Mouse (Mus musculus) neural tube, embryonic 12.5 days (tissue): ENCODE results near the gene Pdia2. TPM values are rescaled to one million over a fixed set of nuclear protein-coding genes. Genes with fewer than 3 reads are reported as not detected.

Source experiments
- ATAC-seq: fragments of 200-750 bp; cut with Nextera tagmentation; 2 replicates; pipeline ENCODE4 v1.8.0; 2017; ENCODE audit warnings: low read depth, mild to moderate bottlenecking, moderate TSS enrichment, moderate library complexity; ENCODE audit not compliant: low FRiP score
- H3K27ac ChIP-seq: fragments of 300-500 bp; sonication (generic); 2 replicates; pipeline ENCODE4 v1.5.1; 2016
- H3K27me3 ChIP-seq: fragments of 300-500 bp; sonication (generic); replicated peaks from 2 replicates; pipeline ENCODE4 v1.6.1; 2016; ENCODE audit warnings: mild to moderate bottlenecking
- H3K36me3 ChIP-seq: fragments of 300-500 bp; sonication (generic); 2 replicates; pipeline ENCODE4 v1.6.1; 2016; ENCODE audit warnings: mild to moderate bottlenecking
- H3K4me1 ChIP-seq: fragments of 300-500 bp; sonication (generic); 2 replicates; pipeline ENCODE4 v1.6.1; 2016
- H3K4me2 ChIP-seq: fragments of 300-500 bp; sonication (generic); replicated peaks from 2 replicates; pipeline ENCODE4 v1.6.1; 2016; ENCODE audit warnings: mild to moderate bottlenecking
- H3K4me3 ChIP-seq: fragments of 300-500 bp; sonication (generic); 2 replicates; pipeline ENCODE4 v1.5.1; 2016
- H3K9ac ChIP-seq: fragments of 300-500 bp; sonication (generic); 2 replicates; pipeline ENCODE4 v1.6.1; 2016; ENCODE audit warnings: mild to moderate bottlenecking
- H3K9me3 ChIP-seq: fragments of 300-500 bp; sonication (generic); 2 replicates; pipeline ENCODE4 v1.6.1; 2016; ENCODE audit warnings: mild to moderate bottlenecking
- WGBS: fragments of 180-500 bp; shearing (Covaris S2); methylation state at CpG from one replicate; pipeline ENCODE4 v1.1.7; 2016; 5-methylcytosine and 5-hydroxymethylcytosine counted together
- polyA plus RNA-seq: library from polyadenylated mRNA; unstranded; fragments of >200 nt; fragmentation: Nextera tagmentation; extraction: Ambion mirVana; gene quantifications from 2 replicates; pipeline ENCODE4 v1.2.1, GENCODE M21; 2016

Pdia2 gene
- polyA plus RNA-seq, 1 experiment from 2014 or later, result 0.60 TPM

DNA sequence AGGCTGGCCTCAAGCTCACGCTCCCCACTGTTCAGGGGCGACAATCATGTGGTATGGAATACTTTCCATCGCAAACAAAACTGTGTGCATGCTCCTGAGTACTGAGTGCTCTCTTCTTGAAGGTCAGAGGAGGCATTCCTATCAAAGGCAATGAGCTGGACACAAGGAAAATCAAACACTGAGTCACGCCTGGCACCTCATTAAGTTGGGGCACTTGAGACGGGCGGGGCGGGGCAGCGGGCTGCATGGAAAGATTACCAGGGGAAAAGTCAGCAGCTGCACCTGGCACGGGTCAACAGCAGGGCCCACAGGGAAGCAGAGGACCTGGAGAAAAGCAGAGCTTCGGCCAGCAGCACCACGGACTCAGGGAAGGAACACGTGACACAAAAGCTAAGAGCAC is 26.3 kb upstream of the Pdia2 start:
- no peak overlapping the region for H3K4me3 ChIP-seq

DNA sequence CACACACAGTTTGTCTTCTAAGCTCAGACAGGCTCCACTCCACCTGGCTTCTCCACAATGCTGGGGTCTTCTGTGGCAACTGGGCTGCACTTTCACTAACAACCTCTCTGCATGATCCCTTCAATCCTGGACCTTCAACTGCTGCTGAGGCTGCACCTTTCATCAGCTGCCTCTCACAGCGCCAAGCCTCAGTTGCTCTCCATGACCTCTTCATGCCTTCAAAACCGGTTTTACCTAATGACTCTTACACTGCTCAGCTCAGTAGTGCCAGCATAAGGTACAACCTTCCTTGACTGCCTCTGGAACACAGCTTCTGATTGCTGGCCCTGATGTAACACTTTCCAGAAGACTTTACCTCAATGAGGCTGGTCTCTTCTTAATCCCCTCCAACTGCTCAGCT is 22.6 kb upstream of the Pdia2 start:
- Histone ChIP-seq H3K4me1 (no peaks in the 10 kb centered on the region), H3K36me3 (no peaks in the 10 kb centered on the region; the same call in 1 of the 2 replicates), H3K27ac (no peak overlapping the region), H3K9ac (no peak overlapping the region), H3K9me3 (no peaks in the 10 kb centered on the region), H3K4me3 (no peak overlapping the region), H3K4me2 (no peak overlapping the region), H3K27me3 (no peaks in the 10 kb centered on the region)
- WGBS, result 74% methylated on average over 2 of the region's 2 CpGs
- no peak for ATAC-seq

More for the DNA sequence above, 26.3 kb upstream of the Pdia2 start:
- ATAC-seq, result no peak
- Histone ChIP-seq H3K27ac (no peak overlapping the region), H3K9ac (no peak overlapping the region), H3K4me1 (no peaks in the 10 kb centered on the region), H3K9me3 (no peaks in the 10 kb centered on the region), H3K27me3 (no peaks in the 10 kb centered on the region), H3K36me3 (no peaks in the 10 kb centered on the region), H3K4me2 (no peak overlapping the region)
- 87% methylated on average over 12 of the region's 12 CpGs for WGBS

DNA sequence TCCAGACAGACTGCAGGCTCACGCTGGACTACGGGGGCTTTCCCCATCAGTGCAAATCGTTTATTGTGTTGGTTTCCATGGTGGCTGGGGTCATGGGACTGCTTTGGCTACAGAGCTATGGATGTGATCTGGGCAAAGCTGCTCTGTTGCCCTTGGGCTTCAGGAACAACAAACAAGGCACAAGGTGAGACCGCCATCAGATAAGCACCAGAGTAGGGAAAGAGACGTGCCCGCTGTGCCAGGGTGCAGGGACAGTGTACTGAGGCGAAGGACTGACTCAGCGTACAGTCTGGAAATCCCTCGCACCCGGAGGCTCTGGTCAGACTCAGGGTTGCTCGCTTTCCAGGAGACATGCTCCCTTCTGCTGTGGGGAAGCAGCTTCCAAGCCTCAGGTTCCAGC is 13.8 kb upstream of the Pdia2 start:
- Histone ChIP-seq H3K9ac (no peak overlapping the region), H3K4me2 (no peak overlapping the region), H3K4me1 (no peaks in the 10 kb centered on the region), H3K27ac (no peak overlapping the region), H3K4me3 (no peak overlapping the region), H3K36me3 (peaks cover 5% of the 10 kb centered on the region; the same call in 1 of the 2 replicates), H3K9me3 (no peaks in the 10 kb centered on the region), H3K27me3 (no peaks in the 10 kb centered on the region)
- ATAC-seq, result no peak
- 87% methylated on average over 11 of the region's 11 CpGs for WGBS

DNA sequence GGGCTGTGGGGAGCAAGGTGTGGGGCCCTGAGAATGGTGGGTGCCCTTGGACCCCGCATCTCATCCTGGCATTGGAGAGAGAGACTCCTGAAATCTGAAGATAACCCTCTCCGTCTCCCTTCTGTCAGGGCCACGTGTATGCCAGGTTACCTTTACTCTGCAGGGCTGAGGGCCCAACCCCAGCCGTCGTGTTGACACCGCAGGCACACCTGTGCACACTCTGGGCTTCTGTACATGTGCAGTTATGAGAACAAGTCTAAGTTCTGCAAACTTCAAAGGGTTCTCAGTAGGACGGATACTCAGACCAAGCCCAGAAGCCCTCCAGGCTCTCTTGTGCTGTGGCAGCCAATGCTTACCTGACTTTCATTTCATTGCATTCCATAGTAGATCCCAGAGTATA is 13.4 kb upstream of the Pdia2 start:
- ATAC-seq, result no peak
- 88% methylated on average over 7 of the region's 7 CpGs for WGBS
- Histone ChIP-seq H3K4me1 (no peaks in the 10 kb centered on the region), H3K9me3 (no peaks in the 10 kb centered on the region), H3K36me3 (peaks cover 5% of the 10 kb centered on the region; the same call in 1 of the 2 replicates), H3K9ac (no peak overlapping the region), H3K27ac (no peak overlapping the region), H3K4me2 (no peak overlapping the region), H3K4me3 (no peak overlapping the region), H3K27me3 (no peaks in the 10 kb centered on the region)

DNA sequence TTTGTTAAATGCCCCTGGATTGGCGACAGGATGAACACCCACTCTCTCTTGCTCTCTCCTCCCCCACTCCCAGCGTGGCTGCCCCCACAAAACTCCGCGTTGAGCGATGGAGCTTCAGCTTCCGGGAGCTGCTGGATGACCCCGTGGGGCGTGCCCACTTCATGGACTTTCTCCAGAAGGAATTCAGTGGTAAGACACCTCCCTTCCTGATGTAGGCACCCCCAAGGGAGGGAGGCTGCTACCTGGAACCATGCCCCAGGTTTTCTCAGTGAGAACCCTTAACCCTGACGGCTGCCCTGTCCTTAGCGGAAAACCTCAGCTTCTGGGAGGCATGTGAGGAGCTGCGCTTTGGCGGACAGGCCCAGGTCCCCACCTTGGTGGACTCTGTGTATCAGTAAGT is 8.8 kb upstream of the Pdia2 start, which contains the start of gene Arhgdig:
TSS of gene Arhgdig (minus strand) at position 101 of the 400 bp plus-strand sequence.
- ATAC-seq, result no peak
- no peak within 1 kb of the TSS for H3K27ac ChIP-seq
- no peak within 1 kb of the TSS for H3K4me3 ChIP-seq
- H3K9me3 ChIP-seq, result no peaks in the 10 kb centered on the region
- H3K9ac ChIP-seq, result no peak within 1 kb of the TSS
- peaks cover 9% of the 10 kb centered on the region for H3K4me1 ChIP-seq
- no peak within 1 kb of the TSS for H3K4me2 ChIP-seq
- 92% methylated on average over 12 of the region's 12 CpGs for WGBS
- H3K36me3 ChIP-seq, result no peaks in the 10 kb centered on the region
- peaks cover 23% of the 10 kb centered on the region for H3K27me3 ChIP-seq

DNA sequence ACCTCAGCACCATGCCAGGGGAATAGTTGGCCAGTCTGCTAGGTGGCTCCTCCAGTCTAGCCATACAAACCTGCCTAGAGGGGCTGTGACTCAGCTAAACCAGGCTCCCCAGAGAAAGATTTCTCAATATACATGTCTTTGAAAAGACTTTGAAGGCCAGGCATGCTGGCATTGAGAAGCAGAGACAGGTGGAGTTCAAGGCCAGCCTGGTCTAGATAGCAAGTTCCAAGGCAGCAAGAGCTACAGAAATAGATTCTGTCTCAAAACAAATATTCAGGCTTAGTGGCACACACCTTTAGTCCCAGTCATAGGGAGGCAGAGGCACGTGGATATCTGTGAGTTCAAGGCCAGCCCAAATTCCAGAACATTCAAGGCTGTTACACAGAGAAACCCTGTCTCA is 7.5 kb upstream of the Pdia2 start:
- no peak overlapping the region for H3K4me2 ChIP-seq
- H3K9me3 ChIP-seq, result no peaks in the 10 kb centered on the region
- H3K27me3 ChIP-seq, result peaks cover 36% of the 10 kb centered on the region
- H3K36me3 ChIP-seq, result no peaks in the 10 kb centered on the region
- no peak for ATAC-seq
- WGBS, result 71% methylated on average over 1 of the region's 1 CpGs
- no peak overlapping the region for H3K9ac ChIP-seq
- peaks cover 10% of the 10 kb centered on the region for H3K4me1 ChIP-seq
- H3K4me3 ChIP-seq, result no peak overlapping the region
- no peak overlapping the region for H3K27ac ChIP-seq

DNA sequence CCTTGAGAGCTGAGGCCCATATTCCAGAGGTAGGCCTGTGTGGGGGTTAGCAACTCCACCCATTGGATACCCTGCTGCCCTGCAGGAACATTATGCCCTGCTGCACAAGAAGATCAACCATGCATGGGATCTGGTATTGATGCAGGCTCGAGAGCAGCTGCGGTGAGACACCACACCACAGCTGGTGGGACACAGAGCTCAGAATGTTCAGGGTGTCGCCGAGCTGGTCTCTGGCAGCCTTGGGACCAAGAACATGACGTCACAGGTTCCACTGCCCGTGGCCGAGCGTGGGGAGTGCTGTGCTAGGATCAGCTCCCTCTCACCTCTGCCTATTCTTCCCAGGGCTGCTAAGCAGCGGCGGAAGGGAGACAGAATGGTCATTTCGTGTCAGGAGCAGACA is 5.9 kb upstream of the Pdia2 start:
- no peaks in the 10 kb centered on the region for H3K36me3 ChIP-seq
- H3K27me3 ChIP-seq, result peaks cover 51% of the 10 kb centered on the region
- H3K4me3 ChIP-seq, result no peak overlapping the region
- no peaks in the 10 kb centered on the region for H3K9me3 ChIP-seq
- H3K4me2 ChIP-seq, result no peak overlapping the region
- no peak overlapping the region for H3K27ac ChIP-seq
- peaks cover 18% of the 10 kb centered on the region for H3K4me1 ChIP-seq
- 36% methylated on average over 11 of the region's 11 CpGs for WGBS
- ATAC-seq, result no peak
- no peak overlapping the region for H3K9ac ChIP-seq

DNA sequence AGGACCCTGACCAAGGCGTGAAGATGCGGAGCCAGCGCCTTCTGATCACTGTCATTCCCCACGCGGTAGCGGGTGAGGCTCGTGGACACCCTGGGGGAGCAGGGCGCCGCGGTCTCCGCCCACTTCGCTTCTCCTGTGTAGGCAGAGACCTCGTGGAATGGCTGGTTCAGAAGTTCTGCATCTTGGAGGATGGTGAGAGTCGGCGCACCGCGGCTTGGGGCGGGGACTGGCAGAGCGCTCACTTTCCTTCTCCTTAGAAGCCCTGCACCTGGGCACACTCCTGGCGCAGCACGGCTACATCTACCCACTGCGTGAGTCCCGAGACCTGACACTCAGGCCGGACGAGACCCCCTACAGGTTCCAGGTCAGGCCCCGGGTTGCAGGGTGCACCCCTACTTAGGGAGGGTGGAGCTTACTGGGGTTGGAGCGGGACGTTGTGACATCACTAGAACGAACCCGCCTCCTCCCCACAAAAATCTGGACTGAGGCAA is 4.5 kb upstream of the Pdia2 start:
- Histone ChIP-seq H3K4me2 (peak overlapping the region; percentile 55), H3K4me1 (peaks cover 18% of the 10 kb centered on the region), H3K9me3 (no peaks in the 10 kb centered on the region), H3K27me3 (peaks cover 63% of the 10 kb centered on the region), H3K9ac (peak overlapping the region; percentile 30; the same call in 1 of the 2 replicates), H3K27ac (no peak overlapping the region), H3K4me3 (peak overlapping the region; percentile 30), H3K36me3 (no peaks in the 10 kb centered on the region)
- ATAC-seq, result no peak; the same call in 1 of the 2 replicates
- 1% methylated on average over 30 of the region's 30 CpGs for WGBS

DNA sequence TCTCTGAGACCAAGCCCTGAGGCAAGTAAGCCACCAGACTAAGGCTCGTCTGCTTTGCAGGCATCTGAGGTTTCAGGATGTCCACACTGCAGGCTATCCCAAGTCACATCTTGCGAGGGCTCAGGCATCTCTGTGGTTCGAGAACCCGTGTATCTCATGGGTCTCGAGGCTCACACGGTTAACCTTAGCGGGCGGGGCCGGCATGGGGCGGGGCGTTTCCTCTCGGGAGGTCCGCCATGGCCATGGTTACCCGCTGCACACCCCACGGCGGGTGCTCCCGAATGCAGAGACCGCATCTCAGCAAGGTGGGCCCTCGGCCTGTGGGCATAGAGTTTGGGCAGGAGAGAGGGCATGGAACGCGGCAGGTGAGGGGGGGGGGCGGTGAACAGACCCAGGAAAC is 3.9 kb upstream of the Pdia2 start, which contains the start of gene Rgs11:
TSS of gene Rgs11 (plus strand) at position 215 of the 400 bp plus-strand sequence.
- no peak within 1 kb of the TSS for H3K27ac ChIP-seq

DNA sequence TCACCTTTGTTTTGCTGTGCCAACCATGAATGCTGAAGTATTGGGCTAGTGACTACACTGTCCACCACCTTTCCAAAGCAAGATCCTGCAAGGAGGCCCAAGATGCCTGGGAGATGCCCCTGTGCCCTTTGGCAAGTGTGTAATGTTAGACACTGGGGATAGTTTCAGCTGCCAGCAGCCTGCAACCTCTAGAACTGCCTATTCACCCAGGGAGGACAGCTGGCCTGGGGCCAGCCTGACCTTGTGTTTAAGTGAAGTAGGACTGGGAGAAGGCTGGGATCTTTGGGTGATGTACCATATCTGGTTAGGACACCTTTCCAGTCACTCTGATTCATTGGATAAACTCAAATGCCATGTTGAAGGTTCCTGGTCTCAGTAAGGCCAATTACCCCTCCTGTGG is 3.1 kb upstream of the Pdia2 start:
- Histone ChIP-seq H3K4me2 (no peak overlapping the region), H3K4me1 (peaks cover 18% of the 10 kb centered on the region), H3K4me3 (no peak overlapping the region), H3K36me3 (peaks cover 10% of the 10 kb centered on the region), H3K9ac (no peak overlapping the region), H3K27ac (no peak overlapping the region), H3K9me3 (no peaks in the 10 kb centered on the region), H3K27me3 (peaks cover 63% of the 10 kb centered on the region)
- no peak for ATAC-seq

More for the DNA sequence above, 3.9 kb upstream of the Pdia2 start, which contains the start of gene Rgs11:
- H3K36me3 ChIP-seq, result 0 out of 2 replicates have a peak, but pooled peaks cover 4% of the 10 kb centered on the region
- H3K27me3 ChIP-seq, result peaks cover 63% of the 10 kb centered on the region
- 2% methylated on average over 22 of the region's 22 CpGs for WGBS
- peaks cover 18% of the 10 kb centered on the region for H3K4me1 ChIP-seq
- peak within 1 kb of the TSS; percentile 30; the same call in 1 of the 2 replicates for H3K9ac ChIP-seq
- H3K4me3 ChIP-seq, result peak within 1 kb of the TSS; percentile 30
- H3K9me3 ChIP-seq, result no peaks in the 10 kb centered on the region
- ATAC-seq, result no peak
- H3K4me2 ChIP-seq, result peak within 1 kb of the TSS; percentile 95

DNA sequence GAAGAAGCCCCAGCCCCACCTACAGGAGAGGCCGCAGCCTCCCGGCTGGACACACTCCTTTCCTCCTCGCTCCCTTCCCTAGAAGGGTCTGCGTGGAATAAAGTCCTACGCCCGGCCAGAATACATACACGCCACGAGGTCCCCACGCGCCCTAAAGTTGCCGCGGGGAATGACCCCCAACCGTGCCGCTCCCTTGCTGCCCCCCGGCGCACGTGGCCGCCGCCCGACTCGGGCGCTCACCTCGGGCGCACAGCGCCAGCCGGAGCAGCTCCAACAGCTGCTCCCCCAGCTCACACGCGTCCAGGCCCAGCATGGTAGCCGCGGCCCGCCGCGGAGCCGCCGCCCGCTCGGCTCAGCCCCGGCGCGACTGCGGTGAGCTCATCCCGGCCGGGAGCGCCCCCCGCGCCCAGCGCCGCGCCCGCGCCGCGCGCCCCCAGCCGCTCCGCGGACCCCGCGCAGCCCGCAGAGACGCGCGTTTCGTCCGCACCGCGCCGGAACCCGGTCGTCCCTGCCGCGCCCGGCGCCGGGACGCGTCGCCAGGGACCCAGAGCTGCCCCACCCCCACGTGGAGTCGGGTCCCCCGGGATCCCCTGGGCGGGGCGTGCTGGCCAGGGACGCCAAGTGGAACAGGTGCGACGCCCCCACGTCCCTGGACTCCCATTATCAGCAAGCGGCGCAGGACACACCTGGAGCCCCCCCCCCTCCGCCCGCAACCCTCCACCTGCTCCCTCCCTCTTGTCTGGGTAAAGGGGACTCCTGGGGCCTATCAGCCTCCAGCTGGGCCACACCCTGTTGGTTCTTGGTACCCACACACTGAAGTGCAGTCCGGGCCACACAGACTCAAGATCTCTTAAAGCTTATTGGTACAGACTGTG is 2.2 kb upstream of the Pdia2 start:
- peaks cover 18% of the 10 kb centered on the region for H3K4me1 ChIP-seq
- H3K27ac ChIP-seq, result no peak overlapping the region
- H3K27me3 ChIP-seq, result peaks cover 63% of the 10 kb centered on the region
- ATAC-seq, result peak; percentile 43; the same call in 1 of the 2 replicates
- peak overlapping the region; percentile 60 for H3K9ac ChIP-seq
- peaks cover 19% of the 10 kb centered on the region for H3K36me3 ChIP-seq
- H3K9me3 ChIP-seq, result no peaks in the 10 kb centered on the region
- H3K4me3 ChIP-seq, result peak overlapping the region; percentile 50
- under 1% methylated on average over 91 of the region's 92 CpGs for WGBS
- H3K4me2 ChIP-seq, result peak overlapping the region; percentile 95

DNA sequence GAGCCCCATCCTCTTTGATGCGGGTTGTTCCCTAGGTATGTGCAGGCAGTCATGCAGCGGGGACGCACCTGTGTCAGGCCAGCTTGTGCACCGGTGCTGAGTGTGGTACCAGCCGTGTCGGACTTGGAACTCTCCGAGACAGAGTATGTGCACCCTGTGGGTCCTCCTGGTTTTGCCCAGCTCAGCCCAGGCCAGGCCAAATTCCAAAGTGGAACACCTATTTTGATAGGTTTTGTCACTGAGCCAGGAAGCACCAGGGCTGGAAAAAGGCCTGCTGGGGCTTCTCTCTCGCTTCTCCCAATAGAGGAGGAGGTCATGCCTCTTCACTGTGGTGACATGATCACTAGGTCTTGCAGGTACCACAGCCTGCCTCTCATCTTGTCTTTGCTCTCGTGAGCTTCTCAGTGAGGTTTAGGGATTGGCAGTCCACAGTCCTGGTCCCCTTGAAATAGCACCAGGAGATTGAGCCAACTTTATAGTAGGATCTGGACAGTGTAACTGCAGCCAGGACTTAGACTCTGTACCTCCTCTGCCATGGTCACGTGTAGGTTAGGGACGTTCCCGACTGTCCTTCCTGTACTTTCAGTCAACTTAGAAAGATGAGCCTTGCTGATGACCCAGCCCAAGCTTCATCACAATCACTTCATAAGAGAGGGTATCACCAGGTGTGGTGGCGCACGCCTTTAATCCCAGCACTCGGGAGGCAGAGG is 6.3 kb downstream of the Pdia2 start:
- no peak overlapping the region for H3K9ac ChIP-seq
- H3K4me1 ChIP-seq, result no peaks in the 10 kb centered on the region
- no peak overlapping the region for H3K27ac ChIP-seq
- WGBS, result 97% methylated on average over 15 of the region's 15 CpGs
- no peak overlapping the region for H3K4me3 ChIP-seq
- ATAC-seq, result no peak
- H3K4me2 ChIP-seq, result no peak overlapping the region
- no peaks in the 10 kb centered on the region for H3K9me3 ChIP-seq
- peaks cover 94% of the 10 kb centered on the region for H3K36me3 ChIP-seq
- no peaks in the 10 kb centered on the region for H3K27me3 ChIP-seq
